Mouse (Mus musculus) ovary, postnatal 10 days (tissue): ENCODE data around the gene Diras2.

Experiments used
- DNase-seq: peaks from one replicate; pipeline ENCODE4 v3.0.0; 2022; ENCODE audit warnings: low spot score

The Diras2 gene

DNA sequence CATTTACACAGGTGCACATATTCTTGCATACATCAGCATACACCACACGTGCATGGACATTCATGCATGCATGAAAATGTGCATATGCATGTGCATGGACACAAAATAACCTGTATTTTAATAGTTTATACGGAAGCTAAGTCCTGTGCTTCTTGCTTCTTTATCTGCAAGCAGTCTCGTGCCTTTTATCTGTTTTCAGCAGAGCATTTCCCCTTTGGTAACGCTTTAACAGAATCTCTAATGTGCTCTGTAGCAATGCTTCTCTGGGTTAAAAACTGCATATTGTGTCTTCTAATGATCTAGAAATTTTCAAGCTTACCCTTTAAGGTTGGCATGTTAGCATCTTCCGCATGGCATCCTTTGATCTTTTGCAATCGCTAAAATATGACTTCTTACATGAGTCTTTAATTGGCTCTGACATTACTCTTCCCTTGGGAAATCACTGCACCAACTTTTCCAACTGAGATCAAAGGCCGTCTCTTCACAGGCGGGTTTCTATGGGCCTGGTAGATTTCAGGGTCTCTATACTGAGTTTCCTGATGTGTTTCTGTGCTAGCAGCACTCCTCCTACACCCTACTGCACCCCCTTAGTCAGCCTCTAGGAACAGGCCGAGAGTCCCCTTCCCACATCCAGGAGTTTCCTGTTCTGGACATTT, 21.9 kb upstream of the Diras2 start:
- DNase-seq: no peak

- DNase-seq: no peak
These were observed 20.2 kb upstream of the Diras2 start for GRCm38 (mm10) chr13:52551275-52551674.

DNA sequence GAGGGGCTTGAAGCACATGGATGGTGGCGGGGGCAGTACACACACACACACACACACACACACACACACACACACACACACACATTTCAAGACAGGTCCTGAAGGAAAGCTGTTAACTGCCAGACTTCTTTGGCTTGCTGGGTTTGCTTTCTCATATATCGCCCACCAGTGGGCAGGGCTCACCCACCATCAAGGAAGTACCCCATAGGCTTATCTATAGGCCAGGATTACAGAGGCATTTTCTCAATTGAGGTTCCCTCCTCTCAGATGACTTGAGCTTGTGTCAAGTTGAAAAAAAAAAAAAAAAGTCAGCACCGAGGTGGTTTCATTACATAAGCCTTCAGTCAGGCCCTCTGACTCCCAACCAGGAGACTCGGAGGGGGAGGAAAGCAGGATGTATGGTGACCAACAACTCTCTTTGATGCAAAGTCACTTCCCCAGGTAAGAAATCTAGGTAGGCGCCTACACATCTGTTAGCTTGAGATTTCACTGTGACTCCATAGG, 19.7 kb upstream of the Diras2 start:
- no peak for DNase-seq

- no peak for DNase-seq
These were observed 15.2 kb upstream of the Diras2 start for GRCm38 (mm10) chr13:52546288-52546687.

DNA sequence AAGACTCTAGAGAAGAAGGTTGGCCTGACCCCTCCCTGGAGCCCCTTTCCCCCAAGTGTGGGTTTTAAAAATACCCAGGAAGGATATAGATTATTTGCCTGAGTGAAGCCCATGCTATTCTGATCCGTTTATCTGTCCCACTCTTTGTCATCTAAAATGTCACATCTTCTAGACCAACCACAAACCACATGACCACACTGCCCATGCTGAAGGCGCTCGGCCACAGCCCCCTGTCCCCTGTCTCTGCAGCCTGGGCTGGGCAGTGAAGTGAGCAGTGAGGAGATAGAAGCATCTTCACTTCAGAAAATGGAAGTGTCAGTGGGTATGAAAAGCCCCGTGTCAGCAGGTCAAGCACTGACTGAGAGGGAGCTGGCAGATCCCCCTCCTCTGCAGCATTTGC, 11.6 kb upstream of the Diras2 start:
- DNase-seq: no peak

GRCm38 (mm10) chr13:52542036-52542526, 11.0 kb upstream of the Diras2 start:
- DNase-seq: no peak

DNA sequence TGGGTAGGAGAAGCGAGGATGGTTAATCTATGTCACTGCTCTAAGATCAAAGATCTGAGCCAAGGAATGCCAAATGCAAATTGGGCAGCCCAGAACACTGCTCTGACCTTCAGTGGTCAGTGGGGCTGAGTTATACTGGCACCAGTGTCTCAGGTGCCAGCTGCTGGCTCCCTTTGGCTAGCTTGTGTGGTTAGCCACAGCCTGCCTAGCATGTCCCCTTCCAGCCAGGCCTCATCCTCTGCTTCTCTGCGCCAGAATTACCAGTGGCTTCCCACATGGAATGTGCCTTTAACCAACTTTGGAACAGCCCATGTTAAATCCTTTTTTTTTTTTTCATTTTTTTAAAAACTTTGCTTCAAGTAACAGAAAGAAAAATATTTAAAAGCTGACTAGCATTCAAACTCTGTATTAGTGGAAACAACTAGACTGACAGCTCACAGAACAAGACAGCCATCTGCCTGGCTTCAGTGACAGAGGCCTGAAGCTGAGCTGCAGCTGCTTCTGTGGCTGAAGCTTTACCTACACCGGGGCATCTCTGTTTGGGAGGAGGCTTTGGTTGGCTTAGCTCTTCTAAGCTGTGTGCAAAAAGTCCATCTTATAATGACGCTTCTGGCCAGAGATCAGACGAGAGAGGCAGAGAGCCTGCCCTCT, 10.4 kb upstream of the Diras2 start:
- no peak for DNase-seq

DNA sequence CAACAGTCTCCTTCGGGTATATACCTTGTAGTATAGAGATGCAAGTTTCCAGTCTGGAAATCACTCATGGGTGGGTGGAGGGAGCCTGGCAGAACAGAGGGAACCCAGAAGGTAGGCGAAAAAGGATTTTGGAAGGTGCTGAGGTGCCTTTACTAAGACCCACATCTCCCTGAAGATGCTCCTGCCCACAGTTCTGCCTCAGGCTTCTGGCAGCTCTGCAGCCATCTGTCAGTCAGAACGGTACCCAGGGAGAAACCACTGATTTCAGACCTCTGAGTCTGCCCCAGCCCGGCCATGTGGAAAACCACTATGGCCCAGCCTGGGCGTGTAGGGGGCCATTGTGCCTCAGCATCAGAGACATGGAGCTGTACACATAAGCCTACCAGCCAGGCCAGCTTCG, 8.4 kb upstream of the Diras2 start:
- DNase-seq: no peak

GRCm38 (mm10) chr13:52538588-52539116, 7.6 kb upstream of the Diras2 start:
- DNase-seq: no peak

DNA sequence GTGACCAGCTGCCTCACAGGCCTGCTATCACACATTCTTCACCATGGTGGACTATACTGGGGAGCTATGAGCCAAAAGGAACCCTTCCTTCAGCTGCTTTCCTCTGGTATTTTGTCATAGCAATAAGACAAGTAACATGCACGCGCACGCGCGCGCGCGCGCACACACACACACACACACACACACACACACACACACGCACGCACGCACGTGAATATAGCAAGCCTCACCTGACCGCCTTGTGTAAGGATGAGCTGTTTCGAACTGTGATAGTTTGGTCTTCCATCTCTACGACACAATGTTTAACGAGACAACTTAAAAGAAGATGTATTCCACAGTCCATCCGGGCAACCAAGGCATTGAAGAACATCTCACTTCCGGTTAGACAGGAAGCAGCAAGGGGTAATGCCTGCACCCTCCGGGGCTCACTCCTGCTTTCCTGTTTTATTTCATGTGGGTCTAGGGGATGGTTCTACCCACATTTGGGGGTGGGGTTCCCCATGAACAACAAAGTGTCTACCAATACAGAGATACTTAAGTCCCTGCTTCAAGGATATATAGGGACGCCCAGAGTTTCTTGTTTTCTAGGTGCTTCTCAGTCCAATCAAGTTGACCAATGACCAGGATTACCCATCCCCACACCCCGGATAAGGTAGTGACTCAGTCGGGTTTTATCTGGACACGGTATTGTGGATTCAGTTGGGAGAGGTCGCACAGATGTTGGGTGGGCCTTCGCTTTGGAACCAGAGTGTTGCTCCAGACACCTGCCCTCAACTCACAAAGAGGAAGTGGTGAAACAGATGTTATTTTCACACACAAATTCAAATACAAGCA, 6.9 kb upstream of the Diras2 start:
- DNase-seq: no peak

DNA sequence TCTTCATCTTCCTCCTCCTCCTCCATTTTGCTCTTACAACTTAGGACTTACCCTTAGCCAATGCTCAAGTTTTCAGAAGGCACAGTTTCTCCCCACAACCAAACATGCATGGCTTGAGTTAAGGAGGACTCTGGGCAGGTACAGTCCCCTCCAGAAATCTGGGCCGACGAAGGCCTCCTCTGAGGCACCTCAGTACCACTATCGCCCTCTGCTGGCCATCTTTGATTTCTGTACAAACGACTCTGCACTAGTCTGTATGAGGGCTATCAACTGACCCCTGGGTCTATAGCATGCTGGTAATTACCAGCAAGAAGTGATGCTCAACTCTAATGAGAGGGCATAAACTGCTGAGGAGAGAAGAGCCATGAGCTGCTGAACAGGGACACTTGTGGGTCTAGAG, 4.5 kb upstream of the Diras2 start:
- DNase-seq: peak; percentile 18

DNA sequence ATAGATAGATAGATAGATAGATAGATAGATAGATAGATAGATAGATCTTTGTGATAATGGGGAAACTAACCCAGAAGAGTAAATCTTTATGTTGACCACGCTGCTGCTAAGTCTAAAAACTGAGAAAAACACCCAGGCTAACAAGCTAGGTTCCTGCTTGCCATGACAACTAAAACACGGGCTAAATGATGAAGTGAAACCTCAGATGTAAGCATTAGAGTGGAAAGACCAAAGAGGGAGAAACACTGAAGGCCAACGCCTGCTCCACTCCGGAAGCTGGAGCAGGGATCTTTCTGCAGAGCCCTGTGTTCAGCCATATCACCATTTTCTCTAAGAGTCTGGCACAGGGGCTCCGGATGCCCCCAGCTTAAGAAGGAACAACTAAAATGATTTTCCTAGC, 2.6 kb upstream of the Diras2 start:
- no peak for DNase-seq

DNA sequence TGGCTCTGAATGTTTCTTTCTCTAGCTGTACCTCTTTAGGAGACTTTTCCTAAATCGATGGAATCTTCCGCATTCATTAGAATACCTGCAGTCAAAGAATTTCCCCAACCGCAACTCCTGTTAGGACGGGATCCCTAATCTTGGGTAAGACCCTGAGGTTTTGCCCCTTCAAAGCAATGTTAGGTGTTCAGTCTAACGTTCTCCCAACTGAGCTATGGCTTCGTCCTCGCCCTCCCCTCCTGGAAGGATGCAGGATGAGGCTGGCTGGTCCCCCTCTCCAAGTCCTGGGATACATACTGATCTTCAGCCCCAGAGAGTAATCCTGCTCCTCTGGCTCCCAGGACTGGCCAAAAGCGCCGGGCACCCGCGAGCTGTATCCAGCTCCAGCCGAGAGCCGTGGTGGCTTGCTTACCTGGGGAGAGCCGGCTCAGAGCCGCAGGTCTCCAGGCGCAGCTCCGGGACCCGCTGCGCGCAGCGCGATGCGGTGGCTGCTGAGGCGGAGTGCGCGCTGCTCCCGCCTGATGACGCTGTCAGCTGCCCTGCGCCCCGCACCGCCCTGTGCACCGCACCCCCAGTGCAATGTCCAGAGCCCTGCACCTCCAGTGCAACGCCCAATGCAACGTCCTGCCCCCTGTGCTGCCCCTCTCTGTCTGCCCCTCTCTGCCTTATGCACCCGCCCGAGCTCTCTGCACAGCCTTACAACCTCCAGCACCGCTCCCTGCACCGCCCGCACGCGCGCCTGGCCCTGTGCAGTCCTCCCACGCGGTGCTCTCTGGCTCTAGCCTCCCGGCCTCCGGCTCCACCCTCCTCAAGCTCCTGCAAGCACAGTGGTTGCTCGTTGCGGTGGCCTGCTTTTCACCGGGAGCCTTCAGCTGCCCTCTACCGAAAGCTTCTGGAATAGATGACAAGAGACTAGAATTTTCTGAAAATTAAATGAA, 802 bp downstream of the Diras2 start:
- DNase-seq: peak; percentile 15

DNA sequence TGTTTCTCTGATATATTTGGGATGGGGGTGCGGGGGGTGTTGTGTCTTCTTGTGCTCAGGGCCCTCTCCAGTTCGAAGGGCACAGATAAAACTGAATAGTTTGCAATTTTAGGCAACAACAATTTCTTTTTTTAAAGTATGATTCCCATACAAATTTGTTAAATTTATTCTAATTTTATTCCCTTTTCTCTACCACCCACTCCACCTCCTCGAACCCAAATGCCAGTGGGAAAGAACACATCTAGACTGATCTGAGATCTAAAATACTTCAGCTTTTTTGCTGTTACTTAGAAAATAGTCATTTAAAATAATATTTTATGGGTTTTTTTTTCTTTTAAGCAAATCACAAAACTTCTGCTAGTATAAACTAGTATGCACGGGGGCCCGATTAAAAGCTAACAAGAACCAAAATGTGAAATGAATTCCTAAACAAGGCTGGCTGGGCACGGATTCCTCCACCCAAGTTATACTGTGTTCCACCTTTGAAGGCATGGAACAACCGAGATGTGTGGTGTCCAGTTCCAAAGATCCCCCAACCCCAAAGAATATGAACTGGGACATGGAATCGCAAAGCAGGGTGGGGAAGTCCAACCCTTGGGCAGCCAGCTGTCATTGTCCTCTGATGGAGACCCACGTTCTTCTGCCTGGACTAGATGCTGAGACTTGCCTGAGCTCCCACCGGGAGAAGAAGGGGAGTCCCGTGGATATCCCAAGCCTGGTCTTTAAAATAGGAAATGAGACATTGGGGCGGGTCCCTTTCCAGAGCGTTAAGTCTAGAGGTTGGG, 1.7 kb downstream of the Diras2 start:
- DNase-seq: no peak

- no peak for DNase-seq
These were observed 2.3 kb downstream of the Diras2 start for GRCm38 (mm10) chr13:52528786-52529185.

DNA sequence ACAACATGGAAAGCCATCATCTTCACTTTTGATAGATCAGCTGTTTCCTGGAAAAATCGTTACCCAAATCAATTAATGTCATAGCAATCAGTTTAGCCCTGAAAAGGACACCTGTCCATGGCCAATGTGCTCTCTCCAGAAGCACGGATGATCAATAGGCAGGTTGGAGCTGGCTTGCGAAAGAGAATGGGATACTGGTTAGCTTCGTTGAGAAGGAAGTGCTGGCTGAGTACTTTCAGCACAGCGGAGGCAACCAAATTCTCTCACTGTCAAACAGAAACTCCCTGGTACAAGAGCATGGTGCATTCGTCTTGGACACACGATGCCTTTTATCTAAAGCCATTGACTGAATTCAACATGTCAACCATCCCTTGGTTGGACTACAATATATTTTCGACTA, 2.8 kb downstream of the Diras2 start:
- DNase-seq: no peak

GRCm38 (mm10) chr13:52526249-52527035, 4.6 kb downstream of the Diras2 start:
- no peak for DNase-seq

GRCm38 (mm10) chr13:52524313-52524712, 6.8 kb downstream of the Diras2 start:
- DNase-seq: no peak

DNA sequence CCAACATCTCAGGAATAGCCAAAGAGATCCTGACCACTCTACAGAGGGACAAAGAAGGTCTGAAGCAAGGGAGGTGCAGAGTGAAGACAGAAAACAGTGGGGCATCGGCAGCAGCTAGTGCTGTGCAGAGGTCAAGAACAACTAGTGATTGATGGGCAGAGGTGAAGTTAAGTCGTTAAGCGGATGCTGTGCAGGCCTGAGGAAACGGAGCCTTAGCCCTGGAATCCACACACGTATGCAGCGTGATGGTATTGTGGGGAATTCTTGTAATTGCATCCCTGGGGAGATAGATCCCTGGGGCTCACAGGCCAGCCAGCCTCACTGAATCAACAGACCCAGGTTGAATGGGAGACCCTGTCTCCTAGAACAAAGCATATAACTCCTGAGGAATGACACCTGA, 9.9 kb downstream of the Diras2 start:
- DNase-seq: no peak

DNA sequence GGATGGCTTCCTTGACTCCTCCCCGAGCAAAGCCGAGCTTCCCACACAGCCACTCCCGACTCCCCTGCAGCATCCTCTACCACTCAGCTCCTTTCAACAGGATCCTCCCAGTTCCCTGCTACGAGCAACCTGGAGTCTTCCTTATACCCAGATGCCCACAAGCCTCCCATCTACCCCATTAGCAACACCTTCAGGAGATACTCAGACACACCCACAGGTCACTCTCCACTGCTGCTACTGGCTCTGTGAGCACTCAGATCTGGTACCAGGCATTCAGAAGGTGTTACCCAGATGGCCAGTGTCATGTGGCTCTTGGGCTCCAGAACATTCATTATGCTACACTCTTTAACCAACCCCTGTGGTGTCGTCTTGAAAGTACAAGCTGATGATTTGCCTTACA, 11.7 kb downstream of the Diras2 start:
- DNase-seq: no peak
